Mouse (Mus musculus) bone marrow macrophage, adult 2 months (primary cell): ENCODE data around the gene Rap1gap2. TPM values are rescaled to one million over a fixed set of nuclear protein-coding genes. Genes with fewer than 3 reads are reported as not detected.

Experiments
- H3K27ac ChIP-seq: 2 replicates; pipeline ENCODE4 v1.5.1; 2012; ENCODE audit warnings: low read depth, low read length; ENCODE audit not compliant: insufficient read depth
- H3K4me1 ChIP-seq: 2 replicates; pipeline ENCODE4 v1.6.1; 2012; ENCODE audit warnings: low read length; ENCODE audit not compliant: control insufficient read depth, insufficient read depth
- H3K4me3 ChIP-seq: 2 replicates; pipeline ENCODE4 v1.5.1; 2012; ENCODE audit warnings: mild to moderate bottlenecking, low read length, moderate library complexity; ENCODE audit not compliant: insufficient read depth
- CTCF ChIP-seq: IDR thresholded peaks from 2 replicates; pipeline ENCODE4 v1.5.1; 2012; ENCODE audit warnings: low read depth, mild to moderate bottlenecking, low read length, moderate library complexity
- POLR2A ChIP-seq: IDR thresholded peaks from 2 replicates; pipeline ENCODE4 v1.6.1; 2012; ENCODE audit warnings: mild to moderate bottlenecking, low read depth, low read length, borderline replicate concordance
- polyA plus RNA-seq: library from polyadenylated mRNA; stranded (reverse); fragments of >200 nt; gene quantifications from 2 replicates; pipeline ENCODE4 v1.2.4, GENCODE M21; 2012; ENCODE audit not compliant: missing spikeins, insufficient read depth, insufficient read length

Rap1gap2 gene
- polyA plus RNA-seq, 1 experiment: 0.63 TPM

GRCm38 (mm10) chr11:74404216-74404615 is 206.5 kb downstream of the Rap1gap2 start:
- no peaks in the 10 kb centered on the region for H3K4me1 ChIP-seq

DNA sequence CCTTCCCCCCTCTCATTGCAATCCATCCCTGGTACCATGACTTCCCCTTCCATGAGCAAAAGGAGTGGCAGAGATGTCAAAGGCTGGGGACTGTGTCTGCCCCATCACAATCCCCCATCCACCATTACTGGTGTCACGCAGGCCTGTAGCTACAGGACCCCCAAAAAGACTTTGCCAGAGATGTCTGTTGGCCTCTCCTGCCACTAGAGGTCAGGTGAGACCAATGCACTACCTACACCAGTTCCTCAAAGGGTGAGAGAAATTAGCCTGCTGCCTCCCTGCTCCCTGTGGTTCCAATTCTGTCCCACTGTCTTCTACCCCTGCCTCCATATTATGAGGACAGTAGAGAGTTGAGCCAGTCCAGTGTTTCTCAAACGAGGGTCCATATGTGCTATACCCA is 208.6 kb downstream of the Rap1gap2 start:
- TF ChIP-seq POLR2A: no peak
- no peak for TF ChIP-seq CTCF
- Histone ChIP-seq H3K4me3 (no peak overlapping the region), H3K27ac (no peak overlapping the region), H3K4me1 (no peaks in the 10 kb centered on the region)

More at GRCm38 (mm10) chr11:74404216-74404615, 206.5 kb downstream of the Rap1gap2 start:
- Histone ChIP-seq H3K27ac (no peak overlapping the region), H3K4me3 (no peak overlapping the region)
- TF ChIP-seq CTCF (no peak), POLR2A (no peak)

GRCm38 (mm10) chr11:74395583-74395982 is 215.1 kb downstream of the Rap1gap2 start:
- TF ChIP-seq CTCF (no peak), POLR2A (no peak)
- H3K4me3 ChIP-seq: no peak overlapping the region
- no peaks in the 10 kb centered on the region for H3K4me1 ChIP-seq

GRCm38 (mm10) chr11:74393489-74393888 is 217.2 kb downstream of the Rap1gap2 start:
- Histone ChIP-seq H3K4me3 (no peak overlapping the region), H3K4me1 (no peaks in the 10 kb centered on the region), H3K27ac (no peak overlapping the region)
- no peak for TF ChIP-seq CTCF
- no peak for TF ChIP-seq POLR2A

More at GRCm38 (mm10) chr11:74395583-74395982, 215.1 kb downstream of the Rap1gap2 start:
- H3K27ac ChIP-seq: no peak overlapping the region

- H3K27ac ChIP-seq: no peak overlapping the region
- TF ChIP-seq POLR2A: no peak
- no peak for TF ChIP-seq CTCF
- H3K4me1 ChIP-seq: no peaks in the 10 kb centered on the region
- no peak overlapping the region for H3K4me3 ChIP-seq
Observed at GRCm38 (mm10) chr11:74392903-74393302, 217.8 kb downstream of the Rap1gap2 start.

GRCm38 (mm10) chr11:74391899-74392298 is 218.8 kb downstream of the Rap1gap2 start:
- H3K27ac ChIP-seq: no peak overlapping the region
- TF ChIP-seq CTCF: no peak
- TF ChIP-seq POLR2A: no peak
- H3K4me3 ChIP-seq: no peak overlapping the region
- no peaks in the 10 kb centered on the region for H3K4me1 ChIP-seq

- H3K4me1 ChIP-seq: no peaks in the 10 kb centered on the region
- TF ChIP-seq POLR2A: no peak
- TF ChIP-seq CTCF: no peak
- H3K4me3 ChIP-seq: no peak overlapping the region
- no peak overlapping the region for H3K27ac ChIP-seq
Observed at GRCm38 (mm10) chr11:74387203-74387602, 223.5 kb downstream of the Rap1gap2 start.

- Histone ChIP-seq H3K27ac (no peak overlapping the region), H3K4me1 (no peaks in the 10 kb centered on the region), H3K4me3 (no peak overlapping the region)
- no peak for TF ChIP-seq POLR2A
- TF ChIP-seq CTCF: no peak
Observed at GRCm38 (mm10) chr11:74385674-74386073, 225.0 kb downstream of the Rap1gap2 start.

DNA sequence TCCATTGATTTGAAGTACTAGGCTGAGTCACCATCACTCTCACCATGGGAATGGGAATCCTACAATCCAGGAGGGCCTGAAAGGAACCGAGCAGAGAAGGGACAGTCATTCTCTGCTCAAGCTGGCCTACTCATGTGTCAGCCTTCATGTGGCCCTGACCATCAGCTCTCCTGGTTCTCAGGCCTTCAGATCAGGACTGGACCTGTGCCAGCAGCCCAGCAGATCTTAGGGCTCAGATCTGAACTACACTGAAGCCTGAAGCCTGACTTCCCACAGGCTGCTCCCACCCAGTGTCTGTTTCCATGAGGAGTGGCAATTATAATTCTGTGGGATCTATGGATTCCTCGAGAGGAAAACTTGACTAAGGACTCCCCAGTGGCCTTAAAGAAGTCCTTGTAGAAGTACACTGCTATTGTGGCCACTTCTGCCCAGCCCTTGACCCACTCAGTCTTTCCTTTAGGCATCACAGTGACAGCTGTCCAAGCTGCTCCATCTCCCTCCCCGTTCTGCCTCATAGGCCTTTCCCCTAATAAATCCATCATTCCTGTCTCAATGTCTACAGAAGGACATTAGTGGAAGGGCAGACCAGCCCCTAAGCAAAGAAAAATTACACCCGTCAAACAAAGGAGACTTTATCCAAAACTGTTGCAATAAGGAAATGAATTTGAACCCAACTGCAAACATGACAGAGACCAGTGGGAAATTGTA is 231.4 kb downstream of the Rap1gap2 start:
- H3K27ac ChIP-seq: no peak overlapping the region
- no peak for TF ChIP-seq POLR2A
- TF ChIP-seq CTCF: no peak
- H3K4me3 ChIP-seq: no peak overlapping the region
- no peaks in the 10 kb centered on the region for H3K4me1 ChIP-seq

DNA sequence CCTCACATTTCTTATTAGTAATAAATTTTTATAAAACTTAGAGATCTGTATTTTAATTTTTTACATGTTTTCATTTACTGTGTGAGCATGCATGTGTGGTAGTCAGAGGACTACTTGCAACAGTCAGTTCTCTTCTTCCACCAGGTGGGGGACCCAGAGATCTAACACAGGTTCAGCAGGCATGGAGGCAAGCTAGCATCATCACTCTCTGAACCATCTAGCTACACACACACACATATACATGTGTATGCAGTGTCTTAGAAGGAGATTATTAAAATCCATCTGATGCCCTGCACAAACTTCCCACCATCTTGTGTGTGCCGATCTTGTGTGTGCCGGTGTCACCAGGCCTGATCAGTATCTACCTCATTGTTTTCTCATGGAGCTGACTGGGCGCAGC is 233.9 kb downstream of the Rap1gap2 start:
- H3K27ac ChIP-seq: no peak overlapping the region
- H3K4me3 ChIP-seq: no peak overlapping the region
- H3K4me1 ChIP-seq: no peaks in the 10 kb centered on the region
- TF ChIP-seq POLR2A (no peak), CTCF (no peak)

DNA sequence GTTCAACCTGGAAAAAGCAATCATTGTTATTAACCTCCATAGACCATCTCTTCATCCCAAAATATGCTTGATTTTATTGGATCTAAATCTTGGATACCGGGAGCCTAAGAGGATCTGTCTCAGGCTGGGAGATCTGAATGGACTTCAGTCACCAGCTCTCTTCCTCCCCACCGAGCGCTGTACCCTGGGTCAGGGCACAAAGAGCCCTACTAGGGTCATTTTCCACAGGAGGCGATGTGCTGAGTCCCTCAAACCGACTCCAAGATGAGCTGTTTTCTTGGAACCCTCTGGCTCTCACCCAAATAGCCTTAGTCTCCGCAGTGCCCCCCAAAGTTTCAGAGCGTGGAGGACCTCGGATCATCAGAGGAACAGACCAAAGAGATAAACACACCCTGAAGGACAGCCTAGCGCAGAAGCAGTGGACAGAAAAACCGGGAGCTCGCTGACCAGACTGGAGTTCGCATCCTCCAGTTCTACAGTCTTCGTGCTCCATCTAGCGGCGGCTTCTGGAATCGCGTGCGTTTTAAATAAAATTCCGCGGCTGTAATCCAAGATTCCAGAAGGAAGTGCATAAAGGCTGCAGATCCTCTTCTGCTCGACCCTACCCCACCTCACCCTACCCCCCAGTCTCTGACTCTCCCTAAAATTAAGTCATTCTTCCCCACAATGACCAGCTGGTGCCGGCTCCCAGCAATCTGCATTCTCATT is 239.2 kb downstream of the Rap1gap2 start:
- no peak overlapping the region for H3K27ac ChIP-seq
- H3K4me3 ChIP-seq: no peak overlapping the region
- H3K4me1 ChIP-seq: no peaks in the 10 kb centered on the region
- TF ChIP-seq CTCF (peak; percentile 87), POLR2A (no peak)
